Mouse (Mus musculus) lung, adult 2 months (tissue): ENCODE measurements around the gene Acacb.
A peak's percentile ranks its signal among the peaks of the same experiment; 100 is the strongest.

Source experiments
- CTCF ChIP-seq: fragments of 200-500 bp; IDR thresholded peaks from 2 replicates; pipeline ENCODE4 v1.5.1; 2011; ENCODE audit warnings: mild to moderate bottlenecking, low read length, control low read depth; ENCODE audit not compliant: insufficient read depth
- POLR2A ChIP-seq: fragments of 200-500 bp; IDR thresholded peaks from 2 replicates; pipeline ENCODE4 v1.6.1; 2011; ENCODE audit warnings: low read depth, mild to moderate bottlenecking, control low read depth, low read length, borderline replicate concordance; ENCODE audit errors: extremely low read depth

DNA sequence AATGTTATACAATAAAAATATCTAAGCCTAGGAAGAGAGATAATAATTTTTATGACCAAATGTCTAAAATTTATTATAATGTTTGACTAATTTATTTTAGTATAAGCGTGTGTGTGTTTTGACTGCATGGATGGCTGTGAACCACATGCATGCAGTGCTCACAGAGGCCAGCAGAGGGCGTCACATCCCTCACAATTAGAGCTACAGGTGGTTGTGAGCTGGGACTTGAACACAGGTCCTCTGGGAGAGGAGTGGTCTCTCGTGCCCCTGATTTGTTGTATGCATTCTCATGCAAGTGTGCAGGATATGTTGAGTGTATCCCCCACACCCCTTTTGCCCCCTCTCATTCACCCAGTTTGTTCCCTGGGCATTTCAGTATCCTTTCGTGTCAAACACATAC, 139.8 kb downstream of the Acacb start:
- no peak for TF ChIP-seq POLR2A
- peak; percentile 37 for TF ChIP-seq CTCF
